Mouse (Mus musculus): ENCODE data around the gene Peg10.

DNA sequence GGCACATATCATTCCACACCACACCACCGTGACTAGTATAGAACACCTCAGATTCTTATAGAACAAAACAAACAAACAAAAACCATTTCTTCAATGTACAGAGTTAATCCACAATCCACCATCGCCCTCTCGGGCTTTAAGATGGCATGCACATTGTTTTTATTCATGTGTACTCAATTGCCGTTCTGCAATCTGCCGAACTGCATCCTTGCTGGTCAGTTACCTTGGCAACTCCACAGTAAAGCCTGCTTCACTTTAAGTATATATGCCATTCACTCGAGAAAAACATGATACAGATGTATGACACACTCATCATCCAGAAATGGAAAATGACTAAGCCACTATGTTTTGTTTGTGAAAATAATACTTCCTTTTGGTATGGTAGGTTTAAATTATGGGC lies 25.0 kb upstream of the Peg10 start:
- TF ChIP-seq CTCF (IDR thresholded peaks at IDR 0.05; ENCODE audit: extremely low read depth, insufficient read length, insufficient replicate concordance, low read depth, low read length) (no peak), POLR2A (IDR thresholded peaks at IDR 0.05; ENCODE audit: low read depth, low read length) (no peak)

Data from small intestine, adult 2 months (tissue).